Mouse (Mus musculus): ENCODE measurements at regions not wholly inside any gene's neighbourhood (a gene's known extent, or its start where the extent isn't known, plus 50 kb on each side); places are given as distances from the start of the nearest gene placed in this dataset.

GRCm38 (mm10) chr14:24958821-24959220 lies 471.9 kb downstream of the Rps24 start:
- TF ChIP-seq GATA4 (IDR thresholded peaks at IDR 0.05; ENCODE audit: insufficient replicate concordance, low read length) = no peak

- TF ChIP-seq GATA4 (IDR thresholded peaks at IDR 0.05; ENCODE audit: insufficient replicate concordance, low read length) = no peak
Observed at GRCm38 (mm10) chr14:24959401-24959800, 472.5 kb downstream of the Rps24 start.

- no peak for TF ChIP-seq GATA4 (IDR thresholded peaks at IDR 0.05; ENCODE audit: insufficient replicate concordance, low read length)
Observed at GRCm38 (mm10) chr14:24960082-24960482, 473.2 kb downstream of the Rps24 start.

GRCm38 (mm10) chr14:24960875-24961274 lies 473.9 kb downstream of the Rps24 start:
- no peak for TF ChIP-seq GATA4 (IDR thresholded peaks at IDR 0.05; ENCODE audit: insufficient replicate concordance, low read length)

- TF ChIP-seq GATA4 (IDR thresholded peaks at IDR 0.05; ENCODE audit: insufficient replicate concordance, low read length) = no peak
Observed at GRCm38 (mm10) chr14:24961721-24962120, 474.8 kb downstream of the Rps24 start.

- TF ChIP-seq GATA4 (IDR thresholded peaks at IDR 0.05; ENCODE audit: insufficient replicate concordance, low read length) = no peak
Observed at GRCm38 (mm10) chr14:24969584-24969983, 482.7 kb downstream of the Rps24 start.

- TF ChIP-seq GATA4 (IDR thresholded peaks at IDR 0.05; ENCODE audit: insufficient replicate concordance, low read length) = no peak
Observed at GRCm38 (mm10) chr14:24972357-24972756, 485.4 kb downstream of the Rps24 start.

GRCm38 (mm10) chr14:24973039-24973438 lies 485.9 kb upstream of the Zmiz1 start:
- TF ChIP-seq GATA4 (IDR thresholded peaks at IDR 0.05; ENCODE audit: insufficient replicate concordance, low read length) = no peak

GRCm38 (mm10) chr14:24973591-24973990 lies 485.4 kb upstream of the Zmiz1 start:
- TF ChIP-seq GATA4 (IDR thresholded peaks at IDR 0.05; ENCODE audit: insufficient replicate concordance, low read length) = no peak

GRCm38 (mm10) chr14:24982489-24982888 lies 476.5 kb upstream of the Zmiz1 start:
- TF ChIP-seq GATA4 (IDR thresholded peaks at IDR 0.05; ENCODE audit: insufficient replicate concordance, low read length) = no peak

- TF ChIP-seq GATA4 (IDR thresholded peaks at IDR 0.05; ENCODE audit: insufficient replicate concordance, low read length) = no peak
Observed at GRCm38 (mm10) chr14:24983279-24983678, 475.7 kb upstream of the Zmiz1 start.

GRCm38 (mm10) chr14:24985806-24986359 lies 473.1 kb upstream of the Zmiz1 start:
- TF ChIP-seq GATA4 (IDR thresholded peaks at IDR 0.05; ENCODE audit: insufficient replicate concordance, low read length) = no peak

- no peak for TF ChIP-seq GATA4 (IDR thresholded peaks at IDR 0.05; ENCODE audit: insufficient replicate concordance, low read length)
Observed at GRCm38 (mm10) chr14:24986404-24986803, 472.6 kb upstream of the Zmiz1 start.

GRCm38 (mm10) chr14:24993751-24994658 lies 465.0 kb upstream of the Zmiz1 start:
- no peak for TF ChIP-seq GATA4 (IDR thresholded peaks at IDR 0.05; ENCODE audit: insufficient replicate concordance, low read length)

- no peak for TF ChIP-seq GATA4 (IDR thresholded peaks at IDR 0.05; ENCODE audit: insufficient replicate concordance, low read length)
Observed at GRCm38 (mm10) chr14:24995226-24995625, 463.8 kb upstream of the Zmiz1 start.

- no peak for TF ChIP-seq GATA4 (IDR thresholded peaks at IDR 0.05; ENCODE audit: insufficient replicate concordance, low read length)
Observed at GRCm38 (mm10) chr14:24997786-24998509, 461.0 kb upstream of the Zmiz1 start.
